Mouse (Mus musculus) kidney, postnatal 25 days (tissue): ENCODE measurements around the gene Ubxn1.
"Not testable (repeated sequence)": the region's sequence is repeated elsewhere in the genome, so short reads cannot be mapped to it uniquely, and the experiment has no call there.

ENCODE experiments used
- DNase-seq, 2 experiments: peaks; one replicate each; pipeline ENCODE4 v3.0.0; 2021; ENCODE audit warnings: mixed read lengths in 2 of 2

The Ubxn1 gene

DNA sequence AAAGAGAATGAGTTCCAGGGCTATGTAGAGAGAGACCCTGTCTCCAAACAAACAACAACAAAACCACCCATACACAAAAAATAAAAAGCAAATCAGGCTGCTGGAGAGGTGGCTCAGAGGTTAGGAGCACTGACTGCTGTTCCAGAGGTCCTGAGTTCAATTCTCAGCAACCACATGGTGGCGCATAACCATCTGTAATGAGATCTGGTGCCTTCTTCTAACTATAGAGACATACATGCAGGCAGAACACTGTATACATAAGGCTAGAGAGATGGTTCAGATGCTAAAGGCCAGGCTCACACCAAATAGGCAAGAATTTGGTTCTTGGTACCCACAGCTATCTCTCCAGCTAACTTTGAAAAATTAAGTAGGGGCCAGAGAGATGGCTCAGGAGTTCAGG lies 12.3 kb upstream of the Ubxn1 start:
- DNase-seq, result peak in 1 of 2 experiments; percentile 68

- DNase-seq, result no peak
Measured at GRCm38 (mm10) chr19:8864265-8864664, 7.0 kb upstream of the Ubxn1 start.

GRCm38 (mm10) chr19:8870381-8870780 lies 915 bp upstream of the Ubxn1 start:
- not testable (repeated sequence) for DNase-seq

DNA sequence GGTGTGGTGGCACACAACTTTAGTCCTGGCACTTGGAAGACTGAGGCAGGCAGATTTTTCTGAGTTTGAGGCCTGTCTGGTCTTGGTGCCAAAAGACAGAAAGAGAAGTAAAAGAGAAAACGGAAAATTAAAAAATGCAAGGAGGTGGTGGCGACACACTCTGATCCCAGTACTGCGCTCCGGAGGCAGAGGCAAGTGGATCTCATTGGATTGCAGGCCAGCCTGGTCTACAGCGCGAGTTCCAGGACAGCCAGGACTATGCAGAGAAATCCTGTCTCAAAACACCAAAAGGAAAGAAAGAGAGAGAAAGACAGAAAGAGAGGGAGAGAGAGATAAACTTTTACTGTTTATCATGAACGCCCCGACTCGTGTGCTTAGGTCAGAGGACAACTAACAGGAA lies 458 bp upstream of the Ubxn1 start:
- no peak for DNase-seq

DNA sequence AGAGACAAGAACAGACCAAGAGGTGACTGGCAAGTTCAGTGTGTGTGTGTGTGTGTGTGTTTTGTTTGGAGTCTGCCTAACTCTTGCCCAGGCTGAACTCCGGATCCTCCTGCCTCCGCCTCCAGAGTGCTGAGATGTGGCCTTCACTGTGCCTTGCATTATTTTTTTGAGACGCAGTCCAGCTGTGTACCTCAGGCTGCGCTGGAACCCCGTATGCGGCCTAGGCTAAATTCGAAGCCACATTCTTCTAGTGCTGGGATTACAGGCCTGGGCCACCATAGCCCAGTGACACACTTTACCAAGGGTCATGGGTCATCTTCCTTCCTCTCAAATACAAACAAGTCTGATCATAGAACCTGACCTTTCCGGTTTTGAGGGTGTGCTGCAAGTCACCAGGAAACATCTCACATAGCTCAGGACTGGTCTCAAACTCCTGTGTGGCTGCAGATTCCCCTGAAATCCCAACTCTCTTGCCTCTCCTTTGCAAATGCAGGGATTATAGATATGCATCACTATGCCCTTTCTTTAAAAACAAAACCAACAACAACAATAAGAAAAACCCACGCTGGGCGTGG lies 1.1 kb downstream of the Ubxn1 start:
- DNase-seq, result no peak

- DNase-seq, result no peak
Measured at GRCm38 (mm10) chr19:8875031-8875430, 3.7 kb downstream of the Ubxn1 start.

GRCm38 (mm10) chr19:8880311-8881033 lies 9.2 kb downstream of the Ubxn1 start, which contains the start of gene Uqcc3:
Gene Uqcc3, minus strand, starts transcription at chr19:8880923.
- DNase-seq, result peak; percentile 93 to 95

DNA sequence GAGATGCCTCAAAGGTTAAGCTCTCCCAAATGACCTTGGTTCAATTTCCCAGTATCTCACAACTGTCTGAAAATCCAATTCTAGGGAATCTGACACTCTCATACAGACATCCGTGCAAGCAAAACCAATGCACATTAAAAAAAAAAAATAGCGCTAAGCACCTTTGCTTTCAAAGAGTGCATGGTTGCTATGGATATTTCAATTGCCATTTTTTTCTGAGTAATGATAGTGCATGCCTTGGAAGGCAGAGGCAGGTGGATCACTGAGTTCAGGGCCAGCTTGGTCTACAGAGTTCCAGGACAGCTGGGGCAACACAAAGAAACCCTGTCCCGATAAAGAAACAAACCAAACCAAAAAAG lies 9.7 kb downstream of the Ubxn1 start:
- no peak for DNase-seq

DNA sequence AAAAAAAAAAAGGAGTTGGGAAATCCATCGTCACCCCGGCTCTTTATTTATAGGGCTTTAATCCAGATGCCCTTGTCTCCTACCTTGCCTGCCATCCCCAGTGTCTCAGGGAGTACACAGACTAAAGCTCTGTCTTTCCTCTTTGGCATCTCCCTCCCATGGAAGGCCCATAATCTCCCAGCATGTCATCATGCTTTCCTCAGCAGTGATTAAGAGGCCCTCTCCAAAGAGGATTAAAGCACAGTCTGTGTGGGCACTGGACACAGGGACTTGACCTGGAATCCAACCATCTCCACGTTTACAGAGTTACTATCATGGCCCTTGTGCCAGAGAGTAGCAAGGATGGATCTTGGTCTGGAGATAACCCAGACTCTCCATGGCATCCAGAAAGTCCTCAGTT lies 12.3 kb downstream of the Ubxn1 start, which contains the start of the genes Lbhd1 and Gm49403:
Gene Lbhd1, plus strand, starts transcription at position 117 of the 400 bp plus-strand sequence.
Gene Gm49403, plus strand, starts transcription at position 315 of the 400 bp plus-strand sequence.
- DNase-seq, result no peak

DNA sequence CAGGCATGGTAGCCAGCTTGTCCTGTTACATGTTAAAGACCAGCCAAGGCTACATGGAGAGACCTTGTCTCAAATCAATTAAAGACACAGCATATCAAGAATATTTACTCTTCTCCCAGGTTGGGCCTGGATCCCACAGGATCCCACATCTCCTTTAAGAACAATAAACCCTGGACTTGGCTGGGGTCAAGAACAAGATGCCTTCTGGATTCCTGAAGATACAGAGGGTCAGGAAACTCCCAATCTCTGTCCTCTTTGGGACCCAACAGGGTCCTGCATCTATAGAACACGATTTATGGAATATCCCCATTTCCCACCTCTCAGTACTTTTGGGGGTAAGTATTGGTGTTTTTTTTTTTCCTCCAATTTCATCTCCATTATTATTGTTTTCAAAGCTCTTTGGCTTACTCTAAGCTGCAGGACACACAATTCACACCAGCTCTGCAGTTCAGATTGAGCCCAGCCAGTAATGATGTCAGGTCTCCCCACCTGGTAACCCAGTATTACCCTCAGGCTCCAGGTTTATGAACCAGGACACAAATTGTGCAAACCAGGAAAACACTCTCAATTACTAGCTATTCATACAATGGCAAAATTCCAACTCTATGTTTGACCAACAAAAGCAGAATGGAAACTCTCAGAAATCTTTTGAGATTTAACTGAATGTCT lies 15.8 kb downstream of the Ubxn1 start:
- DNase-seq, result no peak

DNA sequence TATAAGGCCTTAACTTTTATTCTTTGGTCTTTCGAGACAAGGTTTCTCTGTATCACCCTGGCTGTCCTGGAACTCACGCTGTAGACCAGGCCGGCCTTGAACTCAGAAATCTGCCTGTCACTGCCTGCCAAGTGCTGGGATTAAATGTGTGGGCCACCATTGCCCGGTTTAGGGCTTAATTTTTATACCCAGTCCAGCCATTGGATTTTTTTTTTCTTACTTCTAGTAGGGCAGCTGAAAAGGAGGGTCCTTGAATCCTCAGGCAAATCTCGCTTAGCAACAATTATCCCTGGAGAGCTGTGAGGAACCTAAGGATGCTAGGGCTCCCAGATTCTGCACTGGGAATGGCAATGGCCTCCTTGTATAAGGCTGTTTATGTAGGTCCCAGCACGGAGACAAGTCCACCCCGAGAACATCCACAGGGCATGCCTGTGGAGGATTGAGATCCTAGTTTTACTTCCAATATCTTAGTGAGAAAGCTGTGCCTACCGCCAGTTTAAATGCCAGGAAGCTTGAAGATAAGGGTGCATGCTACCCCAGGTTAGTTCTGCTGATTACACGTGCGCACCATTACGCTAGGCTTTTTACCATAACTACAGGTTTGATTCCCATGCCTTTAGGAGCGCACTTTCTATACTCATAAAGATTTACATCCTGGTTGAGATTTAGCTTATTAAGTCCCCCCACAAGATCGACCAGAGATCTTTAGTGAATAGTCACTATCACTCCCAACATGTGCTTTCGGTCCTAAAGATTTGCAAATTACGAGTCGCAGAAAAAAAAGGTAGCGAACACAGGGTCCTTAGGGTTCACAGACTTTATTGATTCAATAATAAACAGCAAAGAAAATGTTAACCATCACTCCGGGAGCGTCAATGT lies 16.5 kb downstream of the Ubxn1 start:
- DNase-seq, result no peak

- peak; percentile 97 to 98 for DNase-seq
Measured at GRCm38 (mm10) chr19:8888511-8889385, 17.5 kb downstream of the Ubxn1 start, which contains the start of the genes 1810009A15Rik and Gm49416. Gene 1810009A15Rik, plus strand, starts transcription at chr19:8888853. Gene Gm49416, plus strand, starts transcription at chr19:8888926.

DNA sequence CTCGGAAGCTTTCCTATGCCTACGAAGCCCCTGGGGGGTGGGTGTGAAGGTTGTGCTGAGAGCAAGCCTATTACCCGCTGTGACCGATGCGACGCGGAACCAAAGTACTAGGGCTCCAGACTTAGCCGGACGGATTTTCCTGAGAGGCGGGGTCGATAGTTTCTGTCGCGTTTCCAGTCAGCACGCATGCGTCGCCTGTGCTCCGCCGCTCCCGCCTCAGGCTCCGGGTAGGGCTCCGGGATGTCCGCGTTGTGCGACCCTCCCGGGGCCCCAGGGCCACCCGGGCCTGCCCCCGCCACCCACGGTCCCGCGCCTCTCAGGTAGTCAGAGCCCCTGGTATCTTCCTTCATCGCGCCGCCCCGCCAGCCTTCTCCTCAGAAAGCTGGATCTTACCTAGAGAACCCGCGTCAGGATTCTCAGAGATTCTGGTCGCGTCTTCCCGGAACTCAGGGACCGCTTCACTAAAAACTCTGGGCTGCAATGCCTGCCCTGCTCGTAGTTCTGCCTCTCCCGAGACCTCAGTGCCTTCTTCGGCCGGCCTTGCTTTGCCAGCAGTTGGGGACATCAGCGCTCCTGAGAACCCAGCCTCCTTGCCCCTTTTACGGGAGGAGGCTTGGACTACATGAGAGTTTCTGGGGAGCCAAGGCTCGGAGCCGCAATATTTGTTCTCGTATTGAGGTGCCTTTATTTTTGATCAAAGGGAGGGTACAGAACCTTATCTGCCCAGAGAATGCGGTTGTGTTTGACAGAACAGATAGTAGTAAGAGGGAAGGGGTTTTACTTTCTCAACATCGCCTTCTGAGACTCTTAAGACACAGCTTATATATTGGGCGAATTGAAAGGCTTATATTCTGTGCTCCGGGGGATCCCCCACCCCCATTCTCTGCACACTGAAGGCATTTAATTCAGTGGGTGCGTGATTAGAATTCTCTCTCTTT lies 21.8 kb downstream of the Ubxn1 start, which contains the start of gene Ints5:
Gene Ints5, plus strand, starts transcription at position 177 of the 938 bp plus-strand sequence.
- peak; percentile 85 to 90 for DNase-seq

- no peak for DNase-seq
Measured at GRCm38 (mm10) chr19:8895397-8895960, 24.2 kb downstream of the Ubxn1 start.

DNA sequence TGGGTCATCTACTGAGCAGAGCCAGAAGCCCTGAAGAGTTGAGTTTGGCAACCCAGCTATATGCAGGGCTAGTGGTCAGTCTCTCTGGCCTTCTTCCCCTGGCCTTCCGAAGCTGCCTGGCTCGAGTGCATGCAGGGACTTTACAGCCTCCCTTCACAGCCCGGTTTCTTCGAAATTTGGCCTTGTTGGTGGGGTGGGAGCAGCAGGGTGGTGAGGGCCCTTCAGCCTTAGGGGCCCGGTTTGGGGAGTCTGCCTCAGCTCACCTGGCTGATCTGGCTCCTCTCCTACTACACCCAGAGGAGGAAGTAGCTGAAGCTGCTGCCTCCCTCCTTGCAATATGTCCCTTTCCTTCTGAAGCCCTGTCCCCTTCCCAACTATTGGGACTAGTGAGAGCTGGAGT lies 24.9 kb downstream of the Ubxn1 start:
- not testable (repeated sequence) for DNase-seq

GRCm38 (mm10) chr19:8897211-8897864 lies 26.0 kb downstream of the Ubxn1 start:
- DNase-seq, result peak; percentile 62 to 78

GRCm38 (mm10) chr19:8897865-8898495 lies 26.7 kb downstream of the Ubxn1 start, which contains the start of gene Ganab:
Gene Ganab, plus strand, starts transcription at chr19:8898071.
- peak; percentile 97 to 99 for DNase-seq

- DNase-seq, result peak; percentile 10 to 46
Measured at GRCm38 (mm10) chr19:8898576-8898975, 27.3 kb downstream of the Ubxn1 start.

DNA sequence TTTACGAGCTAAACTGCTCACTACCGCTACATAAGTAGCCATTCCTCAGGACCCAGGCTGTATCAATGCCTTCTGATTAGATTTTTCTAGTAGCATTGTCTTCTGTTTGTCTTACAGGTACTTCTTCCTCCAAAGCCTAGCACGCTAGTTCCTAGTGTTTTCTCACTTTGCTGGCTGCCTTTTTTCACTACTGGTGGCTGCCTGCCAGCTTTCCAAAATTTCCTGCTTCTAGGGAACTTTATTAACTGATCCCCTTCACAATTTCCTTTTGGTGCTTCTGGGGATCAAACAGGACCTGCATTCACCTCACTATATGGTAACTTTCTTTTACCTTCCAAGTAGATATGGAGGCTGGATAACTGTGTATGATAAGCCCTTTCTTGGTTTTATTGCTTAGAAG lies 27.8 kb downstream of the Ubxn1 start:
- DNase-seq, result peak in 1 of 2 experiments; percentile 38
